Mouse (Mus musculus) urinary bladder, postnatal 25 days (tissue): ENCODE measurements at regions not wholly inside any gene's neighbourhood (a gene's known extent, or its start where the extent isn't known, plus 50 kb on each side); places are given as distances from the start of the nearest gene placed in this dataset.
A peak's percentile ranks its signal among the peaks of the same experiment; 100 is the strongest.

Experiments
- DNase-seq: peaks from one replicate; pipeline ENCODE4 v3.0.0; 2022; ENCODE audit warnings: low spot score

DNA sequence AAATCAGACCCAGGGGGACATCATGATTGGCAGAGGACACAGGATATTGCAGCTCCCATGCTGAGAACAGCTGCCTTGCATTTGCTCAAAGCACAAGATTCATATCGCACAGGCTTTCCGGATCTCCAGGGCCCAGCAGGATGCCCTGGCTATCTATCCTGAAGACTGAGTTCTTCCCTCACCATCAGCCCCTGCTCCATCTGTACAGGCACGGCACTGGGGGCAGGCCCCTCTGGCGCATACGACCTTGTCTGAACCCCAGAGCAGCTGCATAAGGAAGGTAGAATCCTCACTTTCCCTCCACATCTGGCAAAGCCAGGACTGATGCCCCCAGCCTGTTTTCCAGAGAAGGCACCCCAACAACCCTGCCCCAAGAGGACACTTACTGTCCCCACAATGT, 266.8 kb downstream of the Tns1 start:
- DNase-seq: no peak

DNA sequence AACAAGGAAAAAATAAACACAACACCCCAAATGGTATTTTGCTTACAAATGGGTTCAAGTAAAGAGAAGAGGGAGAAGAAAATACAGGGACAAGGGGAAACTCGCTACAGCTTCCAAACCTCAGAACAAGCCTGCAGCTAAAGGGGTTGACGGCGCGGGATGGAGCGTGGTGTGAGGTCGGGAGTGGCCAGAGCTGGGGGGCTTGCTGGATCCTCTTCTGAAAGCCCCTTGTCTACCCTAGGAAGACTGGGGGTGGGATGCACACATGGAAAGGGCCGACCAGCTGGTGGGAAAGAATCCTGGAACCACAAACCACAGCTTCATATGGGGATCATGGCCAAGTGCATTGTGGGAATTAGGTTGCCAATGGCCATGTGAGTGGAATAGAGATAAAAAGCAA, 267.4 kb downstream of the Tns1 start:
- DNase-seq: no peak

DNA sequence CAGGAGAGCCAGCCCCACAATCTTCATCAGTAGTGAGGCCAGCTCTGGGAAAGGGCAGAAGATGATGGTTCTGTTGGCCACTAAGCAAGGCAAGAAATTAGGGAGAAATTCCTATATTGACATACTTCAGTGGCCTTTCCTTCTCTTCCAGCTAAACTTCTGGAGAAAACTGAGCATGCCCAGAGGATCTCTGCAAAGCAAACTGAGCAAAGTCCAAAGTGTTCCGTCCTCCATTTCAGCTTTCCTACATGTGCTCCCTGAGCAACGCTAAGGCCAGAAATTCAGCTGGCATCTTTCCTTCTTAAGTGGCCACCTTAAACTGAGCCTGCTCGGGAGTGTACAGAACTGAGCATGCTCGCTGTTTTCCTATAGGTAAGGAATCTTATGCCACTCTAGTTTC, 268.9 kb downstream of the Tns1 start:
- DNase-seq: no peak

DNA sequence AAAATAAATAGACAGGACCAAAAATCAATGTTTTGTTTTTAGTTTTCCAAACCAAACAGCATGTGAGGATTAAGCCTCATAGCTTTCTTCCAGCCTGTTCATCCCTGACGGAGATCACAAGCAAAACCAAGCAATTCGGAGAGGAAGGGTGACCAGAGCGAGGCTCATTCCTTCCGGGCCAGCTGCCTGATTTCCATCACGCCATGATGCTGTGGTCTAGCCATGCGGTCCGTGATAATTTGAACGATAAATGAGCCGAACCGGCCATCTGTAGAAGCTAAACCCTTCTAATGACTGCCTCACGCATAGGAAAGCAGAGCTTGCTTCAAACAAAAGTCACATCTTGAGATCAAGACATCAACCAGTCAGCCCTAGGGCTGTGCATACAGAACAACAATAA, 270.4 kb downstream of the Tns1 start:
- DNase-seq: no peak

DNA sequence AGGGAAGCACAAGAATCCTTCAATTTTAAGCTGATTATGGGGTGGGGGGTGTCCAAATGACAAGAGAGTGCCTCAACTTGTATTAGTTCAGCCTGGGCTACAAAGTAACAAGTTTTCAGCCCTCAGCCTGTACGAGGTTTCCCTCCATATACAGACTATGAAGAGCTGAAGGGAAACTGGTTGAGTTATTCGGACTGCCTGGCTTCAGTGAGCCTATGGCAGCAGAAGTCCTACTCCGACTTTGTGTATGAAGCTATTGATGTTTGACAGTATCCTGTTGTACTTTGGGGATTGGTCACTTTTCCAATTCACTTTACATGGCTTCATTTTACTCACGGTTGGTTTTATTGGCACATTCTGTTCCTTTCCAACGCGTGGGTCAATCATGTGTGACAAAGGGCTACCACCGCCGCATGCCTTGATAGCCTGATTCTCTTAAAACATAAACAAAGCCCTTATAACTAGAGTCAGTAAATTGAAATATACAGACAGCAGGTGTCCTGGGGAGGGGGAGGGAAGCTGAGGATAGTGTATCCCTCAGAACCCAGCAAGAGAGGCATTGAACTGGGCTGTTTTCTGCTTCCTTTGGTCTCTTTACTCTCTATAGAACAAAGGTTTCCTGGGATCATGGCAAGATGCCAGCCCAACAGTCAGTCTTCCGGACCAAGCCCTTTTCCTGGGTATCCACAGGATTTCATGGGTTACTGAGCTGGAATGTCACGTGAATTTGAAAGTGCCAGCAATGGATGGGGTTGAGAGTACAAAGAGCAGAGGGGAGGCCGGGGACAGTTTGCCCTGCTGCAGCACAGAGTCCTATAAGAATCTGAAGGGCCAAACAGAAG, 273.9 kb downstream of the Tns1 start:
- no peak for DNase-seq

DNA sequence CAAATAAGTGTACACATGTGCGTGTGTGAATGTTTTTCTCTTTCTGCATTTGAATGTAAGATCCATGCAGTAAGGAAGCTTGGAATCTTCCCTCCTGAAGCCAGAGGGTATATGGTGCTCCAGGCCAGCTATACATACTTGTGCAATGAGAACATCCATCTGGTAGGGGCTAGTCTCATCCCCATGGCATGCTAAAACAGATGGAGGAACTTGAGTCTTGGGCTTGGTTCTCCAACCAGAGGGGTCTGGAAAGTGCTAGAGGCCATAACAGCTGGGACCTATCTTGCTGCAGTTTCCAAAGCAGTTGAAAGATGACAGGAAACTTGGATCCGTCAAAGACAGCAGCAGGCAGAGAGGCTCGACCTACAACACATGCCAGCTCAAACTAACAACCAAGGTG, 275.9 kb downstream of the Tns1 start:
- no peak for DNase-seq

DNA sequence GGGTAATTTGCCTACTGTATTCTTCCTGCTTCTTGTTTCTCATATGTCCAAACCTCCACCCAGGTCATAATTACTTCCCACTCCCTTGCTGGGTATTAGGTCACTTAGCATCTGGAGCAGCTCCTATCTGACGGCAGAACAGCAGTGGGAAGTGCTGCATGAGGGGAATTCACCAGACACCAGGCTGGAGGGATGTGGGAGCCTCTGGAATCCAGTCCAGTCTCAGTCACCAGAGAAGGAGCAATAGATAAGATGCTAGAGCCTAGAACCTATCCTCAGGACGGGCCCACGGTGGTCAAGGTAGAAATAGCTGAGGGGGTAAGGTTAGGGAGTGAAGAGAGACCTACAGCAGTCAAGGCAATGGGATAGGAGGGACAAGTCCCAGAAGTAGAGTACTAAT, 277.1 kb downstream of the Tns1 start:
- DNase-seq: no peak

DNA sequence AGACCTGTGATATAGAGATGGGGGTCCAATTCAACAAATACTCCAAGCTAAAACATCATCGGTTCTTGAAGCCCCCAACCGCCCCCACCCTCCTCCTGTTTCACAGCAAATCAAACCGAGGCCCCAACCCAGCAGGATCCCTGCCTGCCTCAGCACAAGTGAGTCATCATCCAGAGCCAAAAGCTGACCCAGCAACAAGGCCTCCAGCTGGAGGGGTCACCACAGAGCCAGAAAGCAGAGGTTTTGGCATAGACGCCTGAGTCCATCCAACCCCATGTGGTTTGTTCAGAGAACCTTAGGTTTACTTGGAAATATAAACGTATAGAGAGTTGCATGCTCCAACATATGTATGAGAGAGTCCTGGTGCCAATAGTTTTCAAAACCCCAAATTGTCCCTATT, 279.1 kb downstream of the Tns1 start:
- no peak for DNase-seq

DNA sequence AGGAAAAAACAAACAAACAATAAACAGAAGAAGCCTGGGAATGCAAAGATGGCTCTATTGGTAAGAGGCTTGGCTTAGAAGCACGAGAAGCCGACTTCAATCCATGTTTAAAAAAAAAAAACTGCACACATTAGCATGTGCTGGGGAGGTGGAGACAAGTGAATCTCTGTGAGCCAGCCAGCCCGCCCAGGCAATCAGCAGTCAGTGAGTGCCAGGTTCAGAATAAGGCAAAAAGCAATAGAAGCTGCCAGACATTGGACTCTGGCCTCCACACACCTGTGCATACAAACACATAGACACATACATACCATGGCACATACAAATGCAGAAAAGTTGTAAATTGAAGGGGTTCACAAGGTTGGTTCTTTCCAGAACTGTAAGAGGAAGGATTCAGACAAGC, 279.7 kb downstream of the Tns1 start:
- no peak for DNase-seq

DNA sequence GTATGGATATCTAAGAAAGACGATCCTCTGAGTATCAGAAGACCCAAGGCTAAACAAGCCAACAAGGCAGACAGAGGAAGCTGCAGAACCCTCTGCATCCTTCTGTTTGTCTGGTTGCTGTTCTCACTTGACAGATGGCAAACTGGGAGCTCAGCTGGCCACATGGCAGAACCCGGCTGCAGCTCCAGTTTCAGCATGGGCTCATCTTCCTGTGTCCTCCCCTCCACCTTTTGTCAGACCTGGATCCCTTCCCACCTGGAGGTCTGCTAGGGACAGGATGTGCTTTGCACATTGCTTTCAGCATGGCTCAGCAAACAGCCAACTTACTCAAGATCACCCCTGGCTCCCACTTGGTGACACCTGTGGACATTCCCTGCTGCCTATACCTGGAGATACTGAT, 284.9 kb downstream of the Tns1 start:
- DNase-seq: no peak

DNA sequence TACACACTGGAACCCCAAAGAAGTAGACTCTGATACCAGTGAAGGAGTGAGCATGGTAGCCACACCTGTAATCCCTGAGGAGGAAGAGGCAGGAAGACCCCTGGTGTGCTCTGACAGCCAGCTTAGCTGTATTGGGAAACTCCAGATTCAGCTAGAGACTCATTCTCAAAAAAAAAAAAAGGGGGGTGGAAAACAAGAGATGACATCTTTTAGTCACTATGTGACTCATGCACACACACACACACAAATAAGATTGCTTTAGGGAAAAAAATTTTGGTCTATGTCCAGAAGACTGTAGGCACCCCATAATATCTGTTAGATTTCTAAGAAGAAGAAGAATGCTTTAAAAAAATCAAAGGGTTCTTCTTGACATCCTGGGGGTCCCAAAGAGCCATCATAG, 287.6 kb downstream of the Tns1 start:
- no peak for DNase-seq

DNA sequence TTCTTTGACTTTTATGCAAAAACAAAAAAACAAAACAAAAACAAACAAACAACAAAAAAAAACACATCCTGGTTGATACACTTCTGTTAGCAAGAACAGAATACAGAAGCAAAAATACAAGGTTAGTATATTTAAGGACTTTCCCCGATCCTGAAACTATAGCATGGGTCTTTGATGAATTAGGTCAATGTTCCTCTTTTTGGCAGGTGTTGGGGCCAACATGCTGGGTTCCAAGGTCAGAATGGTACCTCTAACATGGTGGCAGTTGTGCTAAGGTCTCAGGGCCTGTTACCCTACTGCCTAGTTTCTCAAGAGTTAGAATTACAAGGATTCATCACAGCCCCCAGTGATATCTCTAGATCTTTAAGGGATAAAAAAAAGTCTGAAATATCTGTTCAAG, 289.7 kb downstream of the Tns1 start:
- no peak for DNase-seq

DNA sequence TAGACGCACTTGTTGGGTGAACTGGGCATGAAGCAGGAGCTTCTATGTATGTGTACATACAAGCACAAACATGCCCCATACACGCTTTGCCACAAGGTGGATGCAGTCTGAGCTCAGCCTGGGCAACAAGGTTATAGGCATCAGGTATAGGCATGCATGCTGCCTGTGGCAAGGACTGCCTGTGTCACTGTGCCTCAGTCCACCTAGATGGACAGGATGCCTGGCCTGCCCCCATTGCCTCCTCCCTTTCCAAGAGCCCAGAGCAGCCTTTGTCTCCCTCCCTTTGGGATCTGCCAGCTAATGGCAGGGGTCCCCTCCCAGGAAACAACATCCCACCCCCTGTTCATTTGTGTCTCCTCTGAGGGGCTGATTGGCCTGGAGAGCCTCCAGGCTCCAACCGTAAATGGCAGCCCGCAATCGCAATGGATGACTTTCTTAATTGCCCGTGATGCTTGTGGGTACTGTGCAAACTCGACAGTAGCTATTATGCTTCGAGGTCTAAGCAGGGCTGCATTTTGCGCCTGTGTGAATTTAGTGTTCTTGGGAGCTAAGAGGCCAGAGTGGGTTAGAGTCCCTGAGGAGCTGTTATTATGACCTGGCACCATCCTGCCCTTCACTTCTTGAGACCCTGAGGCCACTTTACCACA, 293.6 kb downstream of the Tns1 start:
- no peak for DNase-seq

DNA sequence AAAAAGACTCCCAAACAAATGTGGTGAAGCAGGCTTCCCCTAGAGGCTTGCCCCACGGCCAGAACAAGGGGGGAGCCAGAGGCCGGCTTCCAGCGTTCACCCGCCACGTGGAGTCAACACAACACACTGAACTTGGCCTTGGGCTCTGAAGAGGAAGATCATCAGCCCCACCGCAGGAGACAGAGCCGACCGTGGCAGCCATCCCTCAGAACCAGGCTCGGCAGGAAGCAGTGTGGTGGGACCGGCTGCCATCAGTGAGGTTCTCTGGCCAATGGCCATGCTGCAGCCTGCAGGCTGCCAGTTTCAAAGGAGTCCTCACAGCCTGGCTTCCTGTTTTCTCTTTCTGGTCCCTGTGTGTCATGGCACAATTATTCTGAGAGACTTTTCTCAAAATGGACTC, 295.3 kb downstream of the Tns1 start:
- no peak for DNase-seq

DNA sequence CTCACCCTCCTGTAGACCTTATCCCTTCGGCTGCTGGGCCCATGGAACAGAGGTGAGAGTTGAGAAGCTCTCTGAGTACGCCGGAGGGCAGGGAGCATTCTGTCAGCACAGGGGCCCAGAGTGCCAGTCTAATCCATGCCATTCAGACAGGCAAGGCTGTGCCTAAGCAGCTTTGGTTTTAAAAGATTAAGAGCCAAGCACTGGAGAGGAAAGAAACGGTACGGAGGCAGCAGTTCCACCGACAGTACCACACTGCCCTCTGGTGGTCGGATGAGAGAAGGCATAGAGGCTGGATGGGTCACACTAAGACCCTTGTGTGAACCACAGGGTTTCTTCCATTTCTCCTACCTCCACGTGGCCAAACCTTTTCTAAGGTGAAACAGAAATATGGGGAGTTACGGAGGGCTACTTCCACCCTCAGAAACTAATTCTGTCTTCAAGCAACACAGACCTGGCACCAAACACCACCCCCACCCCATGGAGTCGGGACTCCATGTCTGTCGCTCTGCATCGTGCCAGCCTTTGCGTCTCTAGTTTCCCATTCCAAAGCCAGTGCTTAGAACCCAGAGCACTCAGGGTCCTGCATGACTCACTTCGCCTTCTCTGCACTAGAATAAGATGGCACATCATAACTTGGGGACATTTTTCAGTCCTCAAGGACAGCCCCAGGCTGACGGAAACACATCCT, 297.9 kb downstream of the Tns1 start:
- peak; percentile 83 for DNase-seq

DNA sequence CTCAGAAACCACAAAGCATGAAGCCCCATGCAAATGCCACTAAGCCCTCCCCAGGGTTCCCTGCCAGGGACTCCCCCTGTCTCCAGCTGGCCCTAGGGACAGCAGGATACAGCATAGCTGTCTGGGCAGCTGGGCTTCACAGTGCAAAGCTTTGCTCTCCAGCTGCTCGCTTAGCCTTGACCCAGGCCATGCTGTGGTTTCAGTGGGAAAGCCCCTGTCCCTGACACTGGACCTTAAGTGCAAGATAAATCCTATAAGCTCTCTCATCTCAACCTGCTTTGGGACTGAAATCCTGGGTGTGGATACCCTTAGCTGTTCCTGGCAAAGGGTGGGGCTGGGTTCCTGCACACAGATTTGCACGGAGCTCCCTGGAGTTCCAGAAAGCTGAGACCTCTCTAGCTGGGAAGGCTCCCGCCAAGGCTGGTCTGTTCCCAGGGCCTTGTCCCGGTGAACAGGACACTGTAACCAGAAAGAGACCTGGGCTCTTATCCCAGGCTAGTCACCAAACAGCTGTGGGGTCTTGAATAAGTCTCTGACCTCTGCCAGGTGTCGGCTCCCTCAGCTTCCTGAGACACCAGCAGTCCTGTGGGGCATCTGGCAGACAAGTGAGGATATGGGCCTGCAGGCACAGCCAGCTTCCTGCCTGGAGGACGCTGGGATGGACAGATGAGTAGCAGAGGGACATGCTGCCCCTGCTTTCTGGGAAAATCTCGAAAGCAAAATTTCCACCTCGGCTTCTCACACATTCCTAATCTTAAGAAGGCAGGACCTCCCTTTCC, 299.7 kb downstream of the Tns1 start:
- DNase-seq: no peak

DNA sequence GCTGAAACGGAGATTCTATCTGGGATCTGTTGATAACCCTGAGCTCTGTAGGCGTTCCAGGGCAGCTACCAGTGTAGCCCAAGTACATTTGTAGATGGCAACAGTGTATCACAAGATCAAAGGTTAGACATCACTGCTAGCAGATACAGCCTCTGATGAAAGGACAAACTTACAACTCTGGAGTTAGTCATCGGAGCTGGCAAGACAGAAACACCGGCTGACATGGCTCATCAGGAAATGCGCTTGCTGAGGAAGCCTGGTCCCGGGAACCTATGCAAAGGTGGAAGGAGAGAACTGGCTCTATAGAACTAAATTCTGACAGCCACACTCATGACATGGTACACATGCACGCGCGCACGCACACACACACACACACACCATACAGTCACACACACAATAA, 300.5 kb downstream of the Tns1 start:
- DNase-seq: no peak

DNA sequence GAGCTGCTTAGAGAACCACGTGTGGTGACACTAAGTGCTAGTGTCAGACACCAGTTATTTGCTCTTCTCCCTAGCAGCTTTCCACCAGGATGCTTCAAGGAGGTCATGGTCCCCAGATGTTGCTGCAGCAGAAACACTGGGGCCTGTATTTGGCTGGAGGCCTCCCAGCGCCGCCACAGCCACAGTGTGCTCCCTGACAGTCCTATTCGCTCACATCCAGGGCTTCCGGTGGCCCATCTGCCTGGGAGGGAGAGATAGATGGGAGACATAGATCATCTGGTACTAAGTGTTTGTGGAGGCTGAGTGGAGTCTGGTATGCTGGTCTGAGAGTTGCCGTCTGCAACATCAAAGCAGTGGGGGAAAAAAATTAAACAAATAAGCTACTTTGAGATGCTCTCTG, 301.6 kb downstream of the Tns1 start:
- DNase-seq: no peak

DNA sequence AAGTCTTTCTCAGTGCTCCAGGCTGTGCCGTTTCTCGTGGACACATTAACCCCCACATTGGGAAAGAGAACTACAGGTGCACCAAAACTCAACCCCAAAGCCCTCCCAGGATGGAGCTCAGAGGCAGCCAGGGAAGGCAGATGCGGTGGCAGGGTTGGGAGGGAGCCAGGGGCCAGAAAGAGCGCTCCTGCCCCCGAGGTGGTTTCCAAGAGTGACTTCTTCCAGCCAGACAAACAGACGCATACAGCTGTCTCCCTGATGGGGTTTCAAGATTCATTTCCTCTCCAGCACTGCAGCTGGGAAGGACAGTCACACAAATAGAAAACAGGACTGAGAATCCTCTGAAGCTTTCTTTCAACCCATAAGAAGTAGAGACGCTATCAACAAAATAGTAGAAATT, 303.5 kb downstream of the Tns1 start:
- no peak for DNase-seq

DNA sequence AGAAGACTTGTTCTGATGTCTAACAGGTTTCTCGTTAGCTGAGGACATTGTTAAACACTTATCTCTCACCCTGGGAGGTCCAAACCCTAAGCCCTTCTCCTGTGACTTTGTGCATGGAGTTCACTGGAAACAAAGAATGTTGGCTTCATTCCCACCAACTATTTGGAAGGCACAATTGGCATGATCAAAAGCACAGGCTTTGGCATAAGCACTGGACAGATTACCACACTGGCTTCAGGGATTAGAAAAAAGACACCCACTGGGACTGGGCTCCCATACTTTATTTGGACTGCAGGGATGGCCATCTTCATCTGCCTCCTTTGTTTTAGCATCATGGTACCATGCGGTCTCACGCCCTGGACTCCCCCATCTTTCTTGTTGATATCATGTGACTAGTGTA, 317.0 kb downstream of the Tns1 start:
- no peak for DNase-seq

DNA sequence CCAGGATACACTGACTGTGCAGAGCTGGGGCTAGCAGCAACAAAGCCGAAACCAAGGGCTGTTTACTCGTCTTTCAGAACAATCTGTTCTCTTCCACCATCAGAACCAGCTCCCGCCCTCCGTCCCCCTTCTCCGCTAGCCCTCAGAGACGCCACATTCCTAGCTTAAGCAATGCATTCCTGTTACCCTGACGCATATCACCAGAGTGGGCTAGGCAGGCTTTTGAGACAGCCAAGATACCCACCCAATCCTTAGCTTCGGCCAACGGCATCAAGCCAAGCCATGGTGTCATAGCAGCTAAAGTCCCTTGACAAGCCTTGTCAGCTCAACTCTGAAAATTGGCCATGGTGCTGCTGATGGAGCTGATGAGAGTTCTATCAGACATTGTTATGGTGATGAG, 319.1 kb downstream of the Tns1 start:
- DNase-seq: no peak

DNA sequence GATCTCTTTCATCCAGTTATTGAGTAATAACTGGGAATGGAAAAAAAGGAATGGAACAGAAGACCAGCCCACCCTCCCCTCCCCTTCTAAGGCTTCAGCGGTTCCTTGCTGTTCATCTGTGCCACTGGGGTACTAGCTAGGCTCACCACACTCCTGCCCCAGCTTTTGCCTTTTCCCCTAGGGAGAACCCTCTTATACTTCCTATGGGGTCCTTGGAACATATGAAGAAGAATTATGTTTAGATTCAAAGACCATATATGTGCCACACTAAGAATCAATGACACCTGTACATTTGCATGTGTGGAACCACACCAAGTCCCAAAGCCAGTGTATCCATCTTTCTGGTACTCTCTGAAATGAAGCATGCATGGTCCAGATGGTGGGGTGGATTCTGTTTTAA, 324.3 kb downstream of the Tns1 start:
- DNase-seq: no peak

DNA sequence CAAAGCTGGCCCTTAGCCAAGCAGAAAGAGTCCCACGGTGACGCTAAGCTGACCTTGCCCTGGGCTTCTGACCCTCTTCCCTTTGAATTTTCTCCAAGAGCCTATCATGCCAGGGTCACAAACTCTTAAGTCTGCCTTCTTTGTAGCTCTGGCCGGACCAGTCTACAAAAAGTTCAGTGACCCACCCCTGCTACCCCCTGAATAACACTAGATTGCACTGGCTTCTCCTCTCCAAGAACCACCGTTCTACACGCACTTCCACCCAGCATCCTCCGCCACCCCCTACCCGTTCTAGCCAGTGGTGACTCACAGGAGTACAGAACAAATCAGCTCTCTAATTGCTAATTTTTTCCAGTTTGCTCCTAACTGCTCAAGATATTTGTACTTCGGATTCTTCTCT, 325.0 kb downstream of the Tns1 start:
- DNase-seq: no peak
